Mouse (Mus musculus): ENCODE data around the gene A130010J15Rik.

DNA sequence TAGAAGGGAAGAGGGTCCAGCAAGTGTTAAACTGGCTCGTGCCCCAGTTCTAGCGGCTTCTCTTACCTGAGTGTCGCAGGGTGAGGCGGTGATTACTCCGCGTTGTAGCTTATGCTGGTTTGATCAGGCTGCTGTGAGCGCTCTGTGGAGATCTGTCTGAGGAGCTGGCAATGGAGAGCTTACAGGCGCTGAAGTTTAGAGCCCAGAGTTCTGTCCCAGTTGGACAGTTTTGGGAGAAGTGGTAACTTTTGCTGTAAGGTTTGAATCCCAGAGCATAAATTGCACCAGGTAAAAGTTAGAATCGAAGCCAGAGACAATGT is 5.9 kb downstream of the A130010J15Rik start:
- TF ChIP-seq CTCF (IDR thresholded peaks at IDR 0.05; ENCODE audit: low read depth) (no peak), EP300 (IDR thresholded peaks at IDR 0.05; ENCODE audit: low read depth) (no peak)
